Mouse (Mus musculus) CH12.LX (cell line): ENCODE data around the gene Pax1. TPM values are rescaled to one million over a fixed set of nuclear protein-coding genes. Genes with fewer than 3 reads are reported as not detected.

ENCODE experiments used
- DNase-seq: peaks from one replicate; pipeline ENCODE4 v3.0.0-alpha.2; 2013; ENCODE audit errors: extremely low read depth
- H3K27ac ChIP-seq: 2 replicates; pipeline ENCODE4 v1.5.1; 2012; ENCODE audit warnings: low read depth, mild to moderate bottlenecking, control low read depth, moderate library complexity; ENCODE audit not compliant: insufficient read depth
- H3K27me3 ChIP-seq: replicated peaks from 2 replicates; pipeline ENCODE3; 2012; ENCODE audit warnings: inconsistent platforms
- H3K36me3 ChIP-seq, 2 experiments: replicated peaks in 1 of 2; 2 replicates each; pipeline versions ENCODE3 to v1.6.1; 2012; ENCODE audit warnings: inconsistent platforms in 1 of 2, low read length in 1 of 2, mild to moderate bottlenecking in 1 of 2, mixed read lengths in 1 of 2, moderate library complexity in 1 of 2; ENCODE audit not compliant: control insufficient read depth in 1 of 2, insufficient read depth in 1 of 2
- H3K4me1 ChIP-seq, 2 experiments: 2 replicates each; pipeline ENCODE4 v1.6.1; 2012; ENCODE audit warnings: inconsistent platforms in 1 of 2, moderate library complexity in 1 of 2; ENCODE audit not compliant: insufficient read depth in 2 of 2, control insufficient read depth in 1 of 2
- H3K4me2 ChIP-seq: 2 replicates; pipeline ENCODE4 v1.6.1; 2012; ENCODE audit warnings: low read depth, mild to moderate bottlenecking, control low read depth; ENCODE audit not compliant: poor library complexity, insufficient read depth, severe bottlenecking
- H3K4me3 ChIP-seq, 3 experiments: fragments of 150-350 bp in 1 of 3; sonication (generic) in 1 of 3; replicated peaks in 1 of 3; 2 replicates each; pipeline versions ENCODE3 to v1.5.1; 2011 to 2012; ENCODE audit warnings: low read depth in 2 of 3, low read length in 2 of 3, mild to moderate bottlenecking in 2 of 3, moderate library complexity in 2 of 3, control low read depth in 1 of 3, improper control_type of control experiment in 1 of 3, inconsistent platforms in 1 of 3, mixed read lengths in 1 of 3; ENCODE audit not compliant: poor library complexity in 1 of 3
- H3K79me2 ChIP-seq: replicated peaks from 2 replicates; pipeline ENCODE4 v1.6.1; 2012; ENCODE audit warnings: mild to moderate bottlenecking, moderate library complexity; ENCODE audit not compliant: control insufficient read depth, poor library complexity, insufficient read depth, severe bottlenecking; ENCODE audit errors: extremely low read depth
- H3K9ac ChIP-seq: 2 replicates; pipeline ENCODE4 v1.6.1; 2012; ENCODE audit warnings: low read depth, mild to moderate bottlenecking, control low read depth, moderate library complexity; ENCODE audit not compliant: insufficient read depth
- H3K9me3 ChIP-seq: replicated peaks from 2 replicates; pipeline ENCODE3; 2012; ENCODE audit warnings: low read length, inconsistent platforms, mixed read lengths
- CHD2 ChIP-seq: IDR thresholded peaks from 2 replicates; pipeline ENCODE4 v1.6.1; 2011; ENCODE audit warnings: low read length, improper control_type of control experiment
- CTCF ChIP-seq, 2 experiments: IDR thresholded peaks in 1 of 2; conservative IDR thresholded peaks in 1 of 2; 2 replicates each; pipeline ENCODE4 v1.5.1; 2011 to 2012; ENCODE audit warnings: low read depth in 2 of 2, low read length in 2 of 2, improper control_type of control experiment in 1 of 2, inconsistent platforms in 1 of 2, mild to moderate bottlenecking in 1 of 2, moderate library complexity in 1 of 2
- E2F4 ChIP-seq: IDR thresholded peaks from 2 replicates; pipeline ENCODE4 v1.6.1; 2011; ENCODE audit warnings: low read depth, low read length, improper control_type of control experiment; ENCODE audit not compliant: insufficient replicate concordance
- ETS1 ChIP-seq: conservative IDR thresholded peaks from 2 replicates; pipeline ENCODE4 v1.6.1; 2012; ENCODE audit warnings: low read depth, mild to moderate bottlenecking, inconsistent platforms, low read length, improper control_type of control experiment, moderate library complexity
- IRF4 ChIP-seq: IDR thresholded peaks from 2 replicates; pipeline ENCODE4 v1.6.1; 2014; ENCODE audit warnings: low read depth, mild to moderate bottlenecking, inconsistent platforms, low read length, improper control_type of control experiment
- JUND ChIP-seq: conservative IDR thresholded peaks from 2 replicates; pipeline ENCODE4 v1.6.1; 2011; ENCODE audit warnings: low read depth, low read length, improper control_type of control experiment
- KAT2A ChIP-seq: IDR thresholded peaks from 2 replicates; pipeline ENCODE4 v1.6.1; 2012; ENCODE audit warnings: low read length, improper control_type of control experiment, inconsistent platforms; ENCODE audit not compliant: insufficient replicate concordance
- MAFK ChIP-seq: IDR thresholded peaks from 2 replicates; pipeline ENCODE4 v1.6.1; 2011; ENCODE audit warnings: low read length, improper control_type of control experiment; ENCODE audit not compliant: insufficient replicate concordance
- MAX ChIP-seq: IDR thresholded peaks from 2 replicates; pipeline ENCODE4 v1.6.1; 2011; ENCODE audit warnings: low read length, improper control_type of control experiment
- MEF2A ChIP-seq: IDR thresholded peaks from 2 replicates; pipeline ENCODE4 v1.6.1; 2014; ENCODE audit warnings: low read depth, mild to moderate bottlenecking, inconsistent platforms, low read length, improper control_type of control experiment, borderline replicate concordance
- NELFE ChIP-seq: IDR thresholded peaks from 2 replicates; pipeline ENCODE4 v1.6.1; 2011; ENCODE audit warnings: low read depth, low read length, improper control_type of control experiment
- NRF1 ChIP-seq: IDR thresholded peaks from 2 replicates; pipeline ENCODE4 v1.6.1; 2014; ENCODE audit warnings: low read depth, mild to moderate bottlenecking, inconsistent platforms, low read length, improper control_type of control experiment, moderate library complexity
- RCOR1 ChIP-seq: conservative IDR thresholded peaks from 2 replicates; pipeline ENCODE4 v1.6.1; 2012; ENCODE audit warnings: low read depth, mild to moderate bottlenecking, inconsistent platforms, low read length, improper control_type of control experiment
- SIN3A ChIP-seq: IDR thresholded peaks from 2 replicates; pipeline ENCODE4 v1.6.1; 2012; ENCODE audit warnings: low read length, improper control_type of control experiment, inconsistent platforms
- SMC3 ChIP-seq: IDR thresholded peaks from 2 replicates; pipeline ENCODE4 v1.6.1; 2011; ENCODE audit warnings: low read depth, low read length, improper control_type of control experiment
- USF1 ChIP-seq: IDR thresholded peaks from 2 replicates; pipeline ENCODE4 v1.6.1; 2014; ENCODE audit warnings: low read depth, mild to moderate bottlenecking, inconsistent platforms, low read length, improper control_type of control experiment
- USF2 ChIP-seq: conservative IDR thresholded peaks from 2 replicates; pipeline ENCODE4 v1.6.1; 2011; ENCODE audit warnings: low read depth, low read length, improper control_type of control experiment
- ZC3H11A ChIP-seq: IDR thresholded peaks from 2 replicates; pipeline ENCODE4 v1.6.1; 2012; ENCODE audit warnings: low read depth, mild to moderate bottlenecking, inconsistent platforms, low read length, improper control_type of control experiment
- ZKSCAN1 ChIP-seq: IDR thresholded peaks from 2 replicates; pipeline ENCODE4 v1.6.1; 2012; ENCODE audit warnings: low read depth, inconsistent platforms, low read length, improper control_type of control experiment, borderline replicate concordance
- ZMIZ1 ChIP-seq: IDR thresholded peaks from 2 replicates; pipeline ENCODE4 v1.6.1; 2012; ENCODE audit warnings: low read depth, mild to moderate bottlenecking, inconsistent platforms, low read length, improper control_type of control experiment
- dilution Hi-C: fragments of 300-500 bp; cut with MboI; formaldehyde crosslinking; loops from 2 replicates; pipeline ENCODE4 v1.14.3; 2020; ENCODE audit warnings: low sequenced_read_pairs; ENCODE audit not compliant: extremely low pct_unique_long_range_greater_than_20kb, extremely low pct_ligation_motif_present
- in situ Hi-C: fragments of 300-500 bp; cut with MboI; formaldehyde crosslinking; loops from 3 replicates; pipeline ENCODE4 v1.14.3; 2019; ENCODE audit warnings: low sequenced_read_pairs, low pct_ligation_motif_present, low pct_unique_long_range_greater_than_20kb, mixed read lengths
- polyA plus RNA-seq: library from polyadenylated mRNA; unstranded; fragments of >175 nt; gene quantifications from 2 replicates; pipeline ENCODE4 v1.2.1, GENCODE M21; 2012; ENCODE audit warnings: low read depth; ENCODE audit not compliant: insufficient read length
- total RNA-seq, 2 experiments: library from RNA; depleted of rRNA; stranded (reverse); fragments of 300-350 nt in 1 of 2; fragments of >200 nt in 1 of 2; gene quantifications; 2 replicates each; pipeline ENCODE4 v1.2.3; 2012 to 2014

Gene Pax1
- total and polyA plus RNA-seq, 3 experiments, result not detected

DNA sequence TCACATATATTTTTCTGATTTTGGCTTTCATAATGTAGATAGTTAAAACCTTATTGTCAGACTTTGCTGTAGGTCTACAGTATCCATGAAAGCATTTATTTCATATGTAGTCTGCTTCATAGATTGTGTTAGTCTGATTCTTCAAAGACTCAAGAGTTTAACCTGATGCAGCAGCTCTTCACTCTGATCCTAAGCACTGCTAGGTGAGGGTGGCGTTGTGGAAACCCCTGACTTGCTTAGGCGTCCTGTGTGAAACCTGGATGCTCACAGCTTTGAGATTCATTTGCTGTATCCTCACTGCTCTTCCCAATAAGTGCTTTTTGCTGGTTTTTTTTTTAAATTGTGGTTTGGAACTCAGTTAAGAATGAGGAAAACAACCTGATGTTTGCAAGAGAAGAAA lies 21.6 kb downstream of the Pax1 start:
- dilution Hi-C loops (no loop called here), in situ Hi-C loops (loop anchor here (25.0 kb wide), 1 partner anchor 279 kb away; no protein-coding TSS in a partner anchor)
- Histone ChIP-seq H3K4me1 (peaks cover 0 to 4% of the 10 kb centered on the region in 2 experiments; a peak in 1 of 4 replicates), H3K9ac (no peak overlapping the region), H3K36me3 (no peaks in the 10 kb centered on the region), H3K79me2 (no peaks in the 10 kb centered on the region), H3K9me3 (no peaks in the 10 kb centered on the region), H3K4me3 (no peak overlapping the region), H3K4me2 (no peak overlapping the region), H3K27ac (no peak overlapping the region), H3K27me3 (no peaks in the 10 kb centered on the region)
- no peak for TF ChIP-seq ETS1
- TF ChIP-seq NRF1, result no peak
- TF ChIP-seq CHD2, result no peak
- no peak for TF ChIP-seq RCOR1
- TF ChIP-seq MAFK, result no peak
- no peak for TF ChIP-seq SIN3A
- no peak for TF ChIP-seq KAT2A
- TF ChIP-seq SMC3, result no peak
- no peak for TF ChIP-seq E2F4
- TF ChIP-seq NELFE, result no peak
- no peak for TF ChIP-seq USF2
- TF ChIP-seq USF1, result no peak
- no peak for TF ChIP-seq MEF2A
- no peak for TF ChIP-seq IRF4
- no peak for TF ChIP-seq JUND
- DNase-seq, result no peak

DNA sequence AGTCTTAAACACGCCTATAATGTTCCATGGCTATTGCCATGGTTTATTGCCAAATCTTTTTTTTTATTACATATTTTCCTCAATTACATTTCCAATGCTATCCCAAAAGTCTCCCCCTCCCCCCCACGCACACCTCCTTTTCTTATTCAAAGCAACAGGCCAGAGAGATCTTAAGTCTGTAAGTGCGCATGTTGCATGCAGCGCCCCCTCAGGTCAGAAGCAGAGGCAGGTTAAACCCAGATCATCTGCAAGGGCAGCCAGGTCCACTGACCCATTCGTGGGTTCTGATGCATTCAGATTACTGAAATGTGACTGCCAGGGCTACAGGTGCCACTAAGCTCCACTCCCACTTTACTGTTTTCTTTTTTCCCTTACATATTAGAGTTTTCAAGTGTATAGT lies 25.2 kb downstream of the Pax1 start:
- no peaks in the 10 kb centered on the region for H3K4me1 ChIP-seq
- no peaks in the 10 kb centered on the region for H3K36me3 ChIP-seq
- in situ Hi-C loops, result loop anchor here (25.0 kb wide), 1 partner anchor 275 kb away; no protein-coding TSS in a partner anchor
- H3K27me3 ChIP-seq, result no peaks in the 10 kb centered on the region
- dilution Hi-C loops, result no loop called here
- H3K27ac ChIP-seq, result no peak overlapping the region
- no peak overlapping the region for H3K9ac ChIP-seq
- DNase-seq, result no peak
- H3K9me3 ChIP-seq, result no peaks in the 10 kb centered on the region
- no peak overlapping the region for H3K4me2 ChIP-seq
- TF ChIP-seq CTCF (conservative IDR thresholded peaks at IDR 0.05 in 1 of 2, IDR thresholded peaks at IDR 0.05 in 1 of 2; ENCODE audit: low read depth in 2 of 2, low read length in 2 of 2) (peak in 1 of 2 experiments; percentile 50; a peak in 2 of 4 replicates), ZKSCAN1 (no peak), IRF4 (no peak), ZMIZ1 (no peak), SMC3 (no peak), ZC3H11A (no peak), MAX (no peak)
- no peak overlapping the region for H3K4me3 ChIP-seq
- no peaks in the 10 kb centered on the region for H3K79me2 ChIP-seq
